Mouse (Mus musculus): ENCODE results near the gene Cct3.
"Not testable (repeated sequence)": the region's sequence is repeated elsewhere in the genome, so short reads cannot be mapped to it uniquely, and the experiment has no call there.

Gene Cct3

DNA sequence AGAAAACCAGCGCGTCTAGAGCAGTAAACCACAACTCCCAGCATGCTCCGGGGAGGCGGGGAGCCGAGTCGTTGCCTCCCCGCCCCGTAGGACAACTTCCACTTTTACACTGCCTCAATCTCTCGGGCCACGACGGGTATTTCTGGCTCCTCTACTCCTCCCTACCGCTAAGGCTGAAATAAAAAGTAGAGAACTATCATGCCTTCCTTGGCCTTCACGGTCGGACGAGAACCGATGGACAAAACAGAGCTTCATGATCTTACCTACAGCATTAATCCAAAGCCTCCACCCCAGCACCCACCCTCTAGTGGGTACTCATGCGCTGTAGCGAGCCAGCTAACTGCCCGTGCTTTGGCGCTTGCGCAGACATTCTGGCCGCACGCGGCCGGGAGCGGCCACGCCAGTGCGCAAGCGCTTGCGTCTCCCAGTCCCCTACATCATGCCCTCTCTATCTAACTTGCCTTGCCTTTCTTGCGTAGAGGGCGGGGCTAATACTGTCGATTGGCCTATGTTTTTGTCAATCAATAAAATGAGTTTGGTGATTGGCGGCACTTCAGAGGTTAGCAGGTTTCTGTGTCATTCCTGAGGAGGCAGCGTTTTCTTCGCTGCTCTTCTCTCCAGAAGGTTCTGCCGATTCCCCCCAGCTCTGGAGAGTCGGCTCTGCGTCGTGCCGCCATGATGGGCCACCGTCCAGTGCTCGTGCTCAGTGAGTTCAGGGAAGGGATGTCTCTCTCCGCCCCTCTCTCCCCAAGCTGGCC, at the start of gene Cct3, which contains the start of gene Tsacc:
TSS of gene Cct3 (plus strand) at position 556 of the 758 bp plus-strand sequence.
TSS of gene Tsacc (minus strand) at position 439 of the 758 bp plus-strand sequence.
- DNase-seq (ENCODE audit: low read depth): peak; percentile 99

DNA sequence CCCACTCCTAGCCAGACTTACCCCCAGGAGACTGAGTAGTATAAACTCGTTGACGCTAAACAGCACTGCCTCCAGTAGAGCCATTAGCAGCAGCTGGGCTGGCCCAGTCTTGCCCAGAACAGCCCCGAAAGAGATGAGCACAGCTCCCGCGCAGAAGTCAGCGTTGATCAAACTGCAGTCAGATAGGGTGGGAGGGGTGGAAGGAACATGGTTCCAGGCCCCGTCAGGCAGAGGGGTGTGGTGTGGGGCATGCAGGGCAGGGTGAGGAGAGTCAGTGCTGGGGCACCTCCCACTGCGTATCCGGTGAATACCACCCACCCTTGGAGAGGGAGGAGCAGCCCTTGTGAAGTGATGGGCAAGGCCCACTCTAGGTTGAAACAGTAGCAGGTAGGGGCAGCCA, 49.2 kb upstream of the Cct3 start:
- DNase-seq (ENCODE audit: low read depth): no peak

DNA sequence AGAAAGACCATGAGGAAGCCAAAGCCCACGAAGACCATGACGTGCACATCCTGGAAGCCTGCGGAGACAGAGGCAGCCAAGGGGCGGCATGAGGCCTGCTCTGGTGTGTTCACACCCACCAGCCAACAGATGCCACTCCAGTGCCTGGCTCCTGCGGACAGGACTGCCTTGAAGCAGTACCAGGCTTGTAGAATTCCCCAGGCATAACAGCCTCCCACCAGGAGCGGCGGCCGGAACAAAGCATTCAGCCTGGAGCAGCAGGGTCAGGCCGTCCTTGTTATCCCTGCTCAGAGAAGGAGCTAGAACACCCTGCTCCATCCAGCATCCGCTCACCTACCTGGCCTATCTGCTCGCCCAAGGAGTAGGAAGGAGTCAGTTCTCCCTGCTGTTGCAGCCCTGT, 48.5 kb upstream of the Cct3 start:
- no peak for DNase-seq (ENCODE audit: low read depth)

GRCm38 (mm10) chr3:88252739-88253138, 44.2 kb upstream of the Cct3 start:
- DNase-seq (ENCODE audit: low read depth): no peak

DNA sequence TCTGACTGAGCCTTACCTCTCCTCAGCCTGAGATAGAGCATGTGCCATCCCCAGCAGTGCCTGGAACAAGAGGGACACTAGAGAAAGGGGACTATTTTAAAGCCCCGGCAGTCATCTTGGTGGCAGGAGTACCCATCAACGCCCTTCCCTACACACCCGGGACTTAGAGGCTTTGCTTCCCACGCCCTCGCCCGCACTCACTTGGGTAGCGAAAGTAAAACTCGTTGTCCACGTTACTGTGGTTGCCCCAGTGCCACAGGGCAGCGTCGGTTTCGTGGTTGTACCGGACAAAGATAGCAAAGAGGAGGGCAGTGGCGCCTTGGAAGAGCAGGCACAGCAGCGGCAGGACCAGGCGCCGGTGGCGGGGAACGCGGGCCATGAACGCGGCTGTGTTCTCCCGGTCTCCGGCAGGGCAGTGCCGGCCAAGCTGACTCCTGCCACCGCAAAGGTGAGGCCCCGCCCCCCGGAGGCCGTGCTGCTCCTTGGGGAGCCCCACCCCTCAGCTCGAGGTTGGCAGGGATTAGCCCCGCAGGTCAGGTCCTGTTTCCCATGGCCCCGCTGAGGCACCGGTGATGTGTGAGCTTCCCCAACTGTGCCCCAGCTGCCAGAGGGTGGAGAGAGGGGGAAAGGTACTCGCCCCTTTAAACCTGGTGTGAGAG, 42.5 kb upstream of the Cct3 start, which contains the start of gene Rhbg:
TSS of gene Rhbg (minus strand) at position 442 of the 659 bp plus-strand sequence.
- DNase-seq (ENCODE audit: low read depth): no peak

GRCm38 (mm10) chr3:88255950-88256349, 41.0 kb upstream of the Cct3 start:
- DNase-seq (ENCODE audit: low read depth): no peak

DNA sequence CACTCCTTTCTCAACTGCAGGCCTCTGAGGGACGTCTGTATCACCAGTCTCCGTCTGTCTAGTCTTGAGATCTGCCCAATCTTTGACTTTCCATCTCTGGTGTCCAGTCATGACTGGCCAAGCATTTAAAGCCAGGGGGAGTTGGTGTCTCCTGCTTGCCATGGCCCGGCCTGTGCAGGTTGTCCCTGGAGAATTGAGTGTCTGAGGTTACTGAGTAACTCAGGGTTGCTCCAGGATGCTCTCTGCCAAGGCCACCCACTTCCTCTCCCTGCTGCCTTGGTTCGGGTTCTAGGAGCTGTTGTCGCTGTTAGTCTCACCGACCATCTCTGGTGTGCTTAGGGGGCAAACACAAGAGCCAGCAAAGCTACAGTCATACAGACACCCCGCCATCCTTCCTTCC, 40.5 kb upstream of the Cct3 start:
- DNase-seq (ENCODE audit: low read depth): no peak

DNA sequence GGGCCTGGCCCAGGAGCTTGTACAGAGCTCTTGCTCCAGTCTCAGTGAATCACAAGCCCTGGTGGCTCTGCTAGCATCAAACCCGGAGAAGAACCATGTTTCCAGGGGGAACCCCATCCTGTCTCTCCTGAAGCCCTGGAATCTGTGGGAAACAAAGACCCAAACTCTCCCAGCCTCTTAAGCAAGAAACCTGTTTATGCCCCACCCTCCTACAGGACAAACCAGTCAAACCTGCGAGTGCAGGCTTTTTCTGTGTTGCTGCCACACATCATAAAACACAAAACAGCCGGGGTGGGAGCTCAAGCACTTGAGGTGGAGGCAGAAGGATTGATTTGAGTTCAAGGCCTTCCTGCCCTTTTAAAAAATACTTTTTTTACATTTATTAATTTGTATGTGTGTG, 34.6 kb upstream of the Cct3 start:
- no peak for DNase-seq (ENCODE audit: low read depth)

DNA sequence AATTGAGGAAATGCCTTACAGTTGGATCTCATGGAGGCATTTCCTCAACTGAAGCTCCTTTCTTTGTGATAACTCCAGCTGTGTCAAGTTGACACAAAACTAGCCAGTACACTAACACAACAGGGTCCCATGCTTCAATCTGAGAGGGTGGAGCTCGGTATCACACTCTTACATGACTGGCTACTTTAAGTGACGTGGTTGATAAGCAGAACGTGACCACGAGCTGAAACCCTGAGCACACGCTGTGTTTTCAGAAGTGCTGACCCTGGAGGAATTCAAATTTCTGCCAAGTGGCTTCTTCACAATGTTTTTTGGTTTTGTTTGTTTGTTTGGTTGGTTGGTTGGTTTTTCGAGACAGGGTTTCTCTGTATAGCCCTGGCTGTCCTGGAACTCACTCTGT, 28.9 kb upstream of the Cct3 start:
- DNase-seq (ENCODE audit: low read depth): not testable (repeated sequence)

GRCm38 (mm10) chr3:88268991-88269390, 27.9 kb upstream of the Cct3 start:
- no peak for DNase-seq (ENCODE audit: low read depth)

- DNase-seq (ENCODE audit: low read depth): not testable (repeated sequence)
Observed at GRCm38 (mm10) chr3:88271298-88271697, 25.6 kb upstream of the Cct3 start.

DNA sequence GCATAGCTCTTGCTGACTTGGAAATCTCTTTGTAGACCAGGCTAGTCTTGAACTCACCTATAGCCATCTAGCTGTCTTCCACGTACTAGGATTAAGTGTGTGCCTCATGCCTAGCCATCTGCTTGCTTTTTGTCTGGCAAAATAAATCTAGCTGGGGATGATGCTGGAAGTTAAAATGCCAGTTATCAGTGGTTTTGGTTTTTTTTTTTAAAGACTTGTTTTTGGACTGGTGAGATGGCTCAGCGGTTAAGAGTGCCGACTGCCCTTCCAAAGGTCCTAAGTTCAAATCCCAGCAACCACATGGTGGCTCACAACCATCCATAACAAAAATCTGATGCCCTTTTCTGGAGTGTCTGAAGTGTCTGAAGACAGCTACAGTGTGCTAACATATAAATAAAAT, 25.1 kb upstream of the Cct3 start:
- DNase-seq (ENCODE audit: low read depth): no peak

GRCm38 (mm10) chr3:88274002-88274401, 22.9 kb upstream of the Cct3 start:
- DNase-seq (ENCODE audit: low read depth): no peak

DNA sequence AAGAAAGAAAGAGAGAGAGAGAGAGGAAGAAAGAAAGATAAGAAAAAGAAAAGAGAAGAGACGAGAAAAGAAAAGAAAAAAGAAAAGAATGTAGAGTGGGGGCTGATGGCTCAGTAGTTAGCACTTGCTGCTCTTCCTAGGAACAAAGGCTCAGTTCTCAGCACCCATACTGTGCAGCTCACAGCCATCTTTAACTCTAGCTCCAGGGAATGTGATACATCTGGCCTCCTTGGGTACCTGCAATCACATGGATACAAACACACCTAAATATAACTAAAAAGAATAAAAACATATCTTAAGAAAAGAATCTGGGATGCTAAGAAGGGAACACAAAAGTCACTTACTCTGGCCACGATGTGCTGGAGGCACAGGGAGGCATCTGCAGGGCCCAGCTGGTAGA, 20.8 kb upstream of the Cct3 start:
- no peak for DNase-seq (ENCODE audit: low read depth)

DNA sequence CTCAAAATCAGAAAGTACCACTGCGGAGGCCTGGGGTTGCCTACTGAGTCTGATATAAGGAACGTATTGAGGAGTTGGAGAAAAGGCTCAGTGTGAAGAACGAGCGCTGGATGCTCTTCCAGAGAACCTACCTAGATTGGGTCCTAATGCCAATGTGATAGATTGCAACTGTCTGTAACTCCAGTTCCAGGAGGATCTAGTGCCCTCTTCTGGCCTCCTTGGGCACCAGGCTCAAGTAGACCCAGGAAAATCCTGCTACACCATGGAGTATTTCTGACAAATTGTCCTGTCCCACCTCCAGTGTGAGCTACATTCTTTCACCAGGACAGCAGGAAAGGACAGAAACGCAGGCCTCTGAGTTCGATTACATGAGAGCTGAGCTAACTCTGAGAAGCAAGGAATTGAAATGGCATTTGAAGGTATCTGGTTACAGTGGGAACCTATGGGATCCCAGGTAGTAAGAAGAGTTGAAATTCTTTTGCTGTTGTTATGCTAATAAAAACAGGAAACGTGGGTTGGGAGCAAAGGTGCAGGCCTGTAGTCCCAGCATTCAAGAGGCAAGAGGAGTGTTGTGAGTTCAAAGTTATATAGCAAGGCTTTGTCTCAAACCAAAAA, 20.3 kb upstream of the Cct3 start:
- peak; percentile 63 for DNase-seq (ENCODE audit: low read depth)

DNA sequence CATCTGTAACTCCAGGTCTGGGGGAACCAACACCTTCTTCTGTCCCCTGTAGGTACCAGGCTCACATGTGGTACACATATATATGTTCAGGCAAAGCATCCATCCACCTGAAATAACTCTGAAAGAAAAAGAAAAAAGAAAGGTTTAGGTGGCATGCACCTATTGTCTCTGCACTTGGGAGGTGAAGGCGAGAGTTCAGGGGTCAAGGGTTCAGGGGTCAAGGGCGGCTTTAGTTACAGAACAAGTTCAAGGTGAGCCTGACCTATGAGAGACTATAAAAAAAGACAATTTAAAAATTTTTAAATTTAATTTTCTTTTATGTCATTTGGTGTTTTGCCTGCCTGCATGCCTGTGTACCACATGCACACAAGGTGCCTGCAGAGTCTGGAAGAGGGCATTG, 16.9 kb upstream of the Cct3 start:
- no peak for DNase-seq (ENCODE audit: low read depth)

- DNase-seq (ENCODE audit: low read depth): not testable (repeated sequence)
Observed at GRCm38 (mm10) chr3:88281141-88281916, 15.6 kb upstream of the Cct3 start.

DNA sequence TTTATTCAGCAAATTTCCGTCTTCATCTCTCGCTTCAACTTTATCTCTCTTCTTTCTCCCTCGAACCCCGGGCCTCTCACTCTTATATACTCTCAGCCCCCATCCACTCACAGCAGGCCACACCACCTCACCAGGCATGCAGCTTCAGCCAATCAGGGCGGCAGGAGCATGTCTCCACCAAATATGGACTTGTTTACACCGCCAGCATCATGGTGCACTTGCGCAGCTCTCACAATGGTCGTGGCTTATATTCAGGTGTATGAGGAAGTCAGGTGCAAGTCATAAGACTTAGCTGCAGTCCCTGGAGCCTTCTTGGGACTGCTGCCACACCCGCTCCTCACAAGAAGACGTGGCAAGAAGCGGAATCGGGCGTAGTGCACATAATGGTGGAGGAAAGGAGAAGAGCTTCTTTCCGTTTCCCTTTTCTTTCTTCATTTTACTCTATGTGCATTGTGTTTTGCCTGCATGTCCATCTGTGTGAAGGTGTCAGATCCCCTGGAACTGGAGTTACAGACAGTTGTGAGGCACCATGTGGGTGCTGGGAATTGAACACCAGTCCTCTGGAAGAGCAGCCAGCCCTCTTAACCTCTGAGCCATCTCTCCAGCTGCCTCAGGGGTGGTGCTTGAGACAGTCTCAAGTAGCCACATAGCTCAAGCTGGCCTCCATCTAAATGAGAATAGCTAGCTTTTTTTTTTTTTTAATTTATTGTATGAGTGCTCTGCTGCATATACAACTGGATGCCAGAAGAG, 11.9 kb upstream of the Cct3 start:
- DNase-seq (ENCODE audit: low read depth): not testable (repeated sequence)

- DNase-seq (ENCODE audit: low read depth): not testable (repeated sequence)
Observed at GRCm38 (mm10) chr3:88285565-88285895, 11.4 kb upstream of the Cct3 start.

- no peak for DNase-seq (ENCODE audit: low read depth)
Observed at GRCm38 (mm10) chr3:88287110-88287509, 9.8 kb upstream of the Cct3 start, which contains the start of gene Gm38392. Gene Gm38392, minus strand, starts transcription at chr3:88287210.

GRCm38 (mm10) chr3:88288133-88288713, 8.7 kb upstream of the Cct3 start:
- DNase-seq (ENCODE audit: low read depth): not testable (repeated sequence)
